Mouse (Mus musculus) sigmoid colon, adult 10 weeks (tissue): ENCODE results near the gene Samd11. TPM values are rescaled to one million over a fixed set of nuclear protein-coding genes. Genes with fewer than 3 reads are reported as not detected.

ENCODE experiments used
- polyA plus RNA-seq: library from polyadenylated mRNA; stranded (reverse); fragments of 350-450 nt; fragmentation: Illumina TruSeq; extraction: RNeasy Lipid Tissue Mini Kit (QIAGEN cat#74804); gene quantifications from one replicate; pipeline ENCODE4 v1.2.3, GENCODE M21; 2014; ENCODE audit warnings: low read depth, low replicate concordance

The Samd11 gene
- polyA plus RNA-seq, result not detected

GRCm38 (mm10) chr4:156255078-156255839, at the start of gene Samd11:
Gene Samd11 (minus strand): TSS chr4:156255657.

DNA sequence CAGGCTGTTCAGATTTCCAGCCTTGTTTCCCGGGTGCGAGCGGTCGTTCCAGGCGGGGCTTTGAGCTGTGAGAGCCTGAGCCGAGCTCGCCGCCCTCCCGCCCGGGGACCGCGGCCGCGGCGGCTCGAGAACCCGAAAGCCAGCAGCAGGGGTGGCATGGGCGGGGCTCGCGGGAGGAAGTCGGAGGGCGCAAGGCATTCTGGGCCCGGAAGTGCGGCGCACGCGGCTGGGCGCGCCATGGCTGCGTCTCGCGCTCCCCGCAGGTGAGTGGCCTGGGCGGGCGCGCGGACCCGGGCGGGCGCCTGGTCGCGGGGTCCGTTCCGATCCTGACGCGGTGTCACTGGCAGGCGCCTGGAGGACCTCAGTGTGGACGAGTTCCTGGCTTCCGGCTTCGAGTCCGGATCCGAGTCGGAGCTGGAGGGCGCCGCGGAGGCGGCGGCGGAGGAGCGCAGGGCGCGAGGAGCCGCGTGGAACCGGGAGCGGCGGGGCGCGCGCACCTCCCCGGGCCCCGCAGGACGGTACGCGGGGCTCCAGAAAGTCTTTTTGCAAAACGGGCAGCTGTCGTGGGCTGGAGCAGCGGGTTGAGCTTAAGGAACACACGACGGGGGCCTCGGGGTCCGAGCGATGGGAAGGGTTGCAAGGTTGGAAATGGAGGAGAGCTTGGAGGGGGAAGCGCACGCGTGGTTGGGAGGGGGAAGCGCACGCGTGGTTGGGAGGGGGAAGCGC, 19.5 kb downstream of the Samd11 start, which contains the start of gene Noc2l:
Noc2l (plus strand) TSS at position 203 of the 726 bp plus-strand sequence.

DNA sequence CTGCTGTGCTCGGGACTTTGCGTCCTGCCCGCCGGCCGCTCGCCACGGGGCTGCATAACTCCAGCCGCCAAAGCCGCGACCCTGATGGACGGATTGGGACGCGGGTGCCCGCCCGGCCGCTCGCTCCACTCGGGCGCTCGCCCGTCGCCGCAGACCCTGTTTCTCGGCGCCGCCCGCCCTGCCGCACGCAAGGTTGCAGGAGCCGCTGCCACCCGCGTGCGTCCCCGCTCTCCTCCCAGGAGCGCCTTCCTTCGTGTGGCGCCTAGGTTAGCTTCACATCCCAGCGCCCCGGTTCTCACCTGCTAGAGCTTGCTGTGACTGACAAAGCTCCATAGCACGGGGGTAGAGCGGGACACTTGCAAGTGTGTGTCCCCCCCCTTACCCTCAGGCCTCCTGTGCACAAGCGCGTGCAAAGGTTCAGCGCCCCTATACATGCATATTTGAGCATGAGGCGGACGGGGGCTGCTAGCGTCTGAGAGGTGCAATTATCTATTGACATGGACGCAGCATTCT, 20.7 kb downstream of the Samd11 start, which contains the start of gene Plekhn1:
Plekhn1 (minus strand) TSS at position 157 of the 513 bp plus-strand sequence.

DNA sequence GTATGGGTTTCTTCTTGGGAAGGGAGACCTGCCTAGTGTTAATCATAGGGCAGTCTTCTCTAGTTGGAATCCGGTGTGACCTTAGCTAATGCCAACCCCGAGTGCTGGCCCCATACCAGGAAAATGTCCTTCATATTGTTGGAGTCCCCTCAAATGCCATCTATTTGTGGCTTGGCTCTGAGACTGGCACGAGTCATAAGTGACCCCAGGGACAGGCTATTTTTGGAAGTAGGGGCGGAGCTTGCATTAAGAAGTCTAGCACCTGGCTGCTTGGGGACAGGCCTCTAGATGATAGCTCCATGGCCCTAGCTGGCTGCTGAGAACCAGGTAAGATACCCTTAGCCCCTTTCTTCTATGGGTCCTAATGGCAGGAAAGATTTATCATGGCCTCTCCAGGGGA, 39.8 kb downstream of the Samd11 start, which contains the start of gene Perm1:
Perm1 (plus strand) TSS at position 220 of the 400 bp plus-strand sequence.

GRCm38 (mm10) chr4:156203001-156203412, 52.5 kb downstream of the Samd11 start, which contains the start of gene AW011738:
Gene AW011738 (plus strand): TSS chr4:156203304.

DNA sequence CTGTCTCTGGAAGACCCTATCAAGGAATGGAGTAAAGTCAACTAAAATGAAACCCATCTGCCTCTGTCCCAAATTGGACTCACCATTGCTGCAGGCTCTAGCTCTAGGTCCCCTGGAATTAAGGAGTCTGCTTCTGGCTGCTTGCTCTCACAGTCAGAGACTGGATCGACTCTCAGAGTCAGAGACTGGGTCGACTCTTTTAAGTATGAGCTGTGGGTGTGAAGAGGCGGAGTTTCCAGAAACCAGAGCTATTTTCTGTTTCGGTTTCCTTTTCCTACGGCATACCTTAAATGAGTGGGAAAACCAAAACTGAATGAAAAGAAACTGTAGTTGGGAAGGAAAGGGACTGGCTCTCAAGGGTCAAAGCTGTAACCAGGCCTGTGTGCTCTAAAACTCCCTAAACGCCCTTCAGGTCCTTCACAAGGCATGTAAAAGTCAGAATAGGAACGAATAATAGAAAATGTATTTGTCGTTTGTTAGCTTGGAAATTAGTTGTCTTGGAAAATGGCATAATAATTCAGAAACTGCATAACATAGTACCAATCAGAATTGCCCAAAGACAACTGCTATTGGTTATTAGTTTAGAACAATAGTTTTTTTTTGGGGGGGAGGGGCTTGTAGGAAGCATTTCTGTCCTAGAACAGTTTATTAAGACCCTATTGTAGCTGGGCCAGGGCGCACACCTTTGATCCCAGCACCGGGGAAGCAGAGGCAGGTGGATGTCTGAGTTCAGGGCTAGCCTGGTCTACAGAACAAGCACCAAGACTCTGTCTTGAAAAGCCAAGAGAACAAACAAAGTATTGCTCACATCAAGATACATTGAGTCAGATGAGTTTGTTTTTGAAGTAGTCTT, 54.6 kb downstream of the Samd11 start, which contains the start of gene Isg15:
Isg15 (minus strand) TSS at position 196 of the 853 bp plus-strand sequence.

DNA sequence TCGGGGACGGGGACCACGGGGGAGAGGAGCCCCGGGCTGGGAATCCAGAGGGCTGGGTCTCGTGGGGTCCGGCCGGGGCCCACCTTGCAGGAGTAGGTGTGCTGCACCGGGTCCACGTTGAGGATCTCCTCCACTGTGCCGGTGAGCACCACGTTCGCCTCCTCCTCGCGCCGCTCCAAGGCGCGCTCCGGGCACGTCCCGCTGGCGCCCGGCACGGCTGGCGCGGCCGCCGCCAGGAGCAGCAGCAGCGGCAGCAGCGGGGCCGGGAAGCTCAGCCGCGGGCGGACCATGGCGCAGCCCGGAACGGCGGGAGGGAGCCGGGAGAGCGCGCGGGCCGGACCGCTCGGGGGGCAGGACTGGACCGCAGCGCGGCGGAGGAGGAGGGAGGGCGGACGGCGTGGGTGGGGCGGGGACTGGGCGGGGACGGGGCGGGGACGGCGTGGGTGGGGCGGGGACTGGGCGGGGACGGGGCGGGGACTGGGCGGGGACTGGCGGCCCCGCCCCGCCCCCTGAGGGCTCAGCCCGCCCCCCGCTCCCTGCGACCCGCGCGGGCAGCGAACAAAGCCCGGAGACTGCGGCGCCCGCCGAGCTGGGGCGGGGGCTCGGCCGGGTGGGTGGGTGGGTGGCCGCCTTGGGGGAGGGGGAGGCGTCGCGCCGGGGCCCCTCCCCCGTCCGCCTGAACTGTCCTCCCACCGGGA, 58.2 kb downstream of the Samd11 start, which contains the start of gene Agrn:
Agrn (minus strand) TSS at position 358 of the 698 bp plus-strand sequence.

Other genes with a start within 250 kb of the Samd11 start
- not detected for gene Tnfrsf4, start 241.8 kb downstream of the Samd11 start, polyA plus RNA-seq
- not detected for gene Tnfrsf18, start 229.5 kb downstream of the Samd11 start, polyA plus RNA-seq
- gene Ttll10, start 196.2 kb downstream of the Samd11 start, polyA plus RNA-seq, result 2.5 TPM
- gene 9430015G10Rik, start 145.7 kb downstream of the Samd11 start, polyA plus RNA-seq, result 3.6 TPM
- gene Rnf223, start 125.1 kb downstream of the Samd11 start, polyA plus RNA-seq, result not detected
- gene Agrn, start 58.2 kb downstream of the Samd11 start, polyA plus RNA-seq, result 12.3 TPM
- gene Isg15, start 54.8 kb downstream of the Samd11 start, polyA plus RNA-seq, result not detected
- 0.32 TPM for gene AW011738, start 52.4 kb downstream of the Samd11 start, polyA plus RNA-seq
- not detected for gene Perm1, start 39.8 kb downstream of the Samd11 start, polyA plus RNA-seq
- gene Plekhn1, start 20.8 kb downstream of the Samd11 start, polyA plus RNA-seq, result 8.4 TPM
- gene Noc2l, start 19.6 kb downstream of the Samd11 start, polyA plus RNA-seq, result 5.9 TPM
- gene Vmn2r-ps159, start 75.4 kb upstream of the Samd11 start, polyA plus RNA-seq, result not detected